Mouse (Mus musculus) right cerebral cortex, postnatal 10 days (tissue): ENCODE measurements around the gene Mctp2.

Source experiments
- DNase-seq, 2 experiments: peaks; one replicate each; pipeline ENCODE4 v3.0.0; 2021; ENCODE audit warnings: low spot score in 2 of 2

Gene Mctp2

DNA sequence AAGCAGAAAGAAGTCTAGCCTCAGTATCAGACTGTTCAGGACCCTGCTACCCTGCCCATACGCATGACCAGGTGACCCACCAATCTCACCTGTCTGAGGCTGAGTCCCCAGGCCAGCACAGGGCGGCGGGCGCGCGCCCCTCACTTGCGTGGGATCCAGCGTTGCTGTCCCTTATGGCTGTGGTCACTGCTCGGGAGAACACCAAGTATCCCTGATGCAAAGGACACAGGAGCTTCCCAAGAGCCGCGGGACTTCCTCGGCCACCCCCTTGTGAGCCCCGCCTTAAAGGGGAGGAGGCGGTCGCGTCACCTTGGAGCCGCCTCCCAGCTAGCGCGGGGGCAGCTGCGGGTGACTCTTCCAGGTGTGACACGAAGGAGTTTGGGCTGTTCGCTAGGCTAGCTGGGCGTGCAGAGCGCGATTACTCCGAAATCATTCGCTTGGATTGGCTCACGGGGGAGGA, at the start of gene Mctp2:
TSS of gene Mctp2 (minus strand) at position 227 of the 460 bp plus-strand sequence.
- peak; percentile 29 to 31 for DNase-seq

- no peak for DNase-seq
Observed at GRCm38 (mm10) chr7:72345901-72346300, 39.5 kb upstream of the Mctp2 start.

- no peak for DNase-seq
Observed at GRCm38 (mm10) chr7:72343751-72344150, 37.3 kb upstream of the Mctp2 start.

- no peak for DNase-seq
Observed at GRCm38 (mm10) chr7:72342822-72343221, 36.4 kb upstream of the Mctp2 start.

DNA sequence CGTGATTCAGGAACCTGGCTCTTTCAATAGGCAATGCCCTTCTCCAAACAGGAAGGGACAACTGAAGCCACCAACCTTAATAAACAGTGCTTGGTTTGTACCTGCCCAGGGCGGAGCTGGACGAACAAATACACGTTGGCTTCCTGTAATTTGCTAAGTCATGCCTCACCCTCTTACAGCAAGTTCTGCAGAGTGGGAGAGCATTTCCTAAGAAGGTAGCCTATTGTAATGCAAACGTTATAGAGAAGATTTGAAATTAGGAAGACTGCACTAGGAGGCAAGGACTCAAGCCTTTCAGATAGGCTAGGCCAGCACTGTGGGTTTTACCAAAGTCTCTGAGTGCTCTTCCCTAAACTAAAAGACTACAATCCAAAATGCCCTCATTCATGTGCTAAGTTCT, 19.6 kb upstream of the Mctp2 start:
- DNase-seq, result no peak

- no peak for DNase-seq
Observed at GRCm38 (mm10) chr7:72320906-72321305, 14.5 kb upstream of the Mctp2 start.

GRCm38 (mm10) chr7:72320441-72320840, 14.0 kb upstream of the Mctp2 start:
- no peak for DNase-seq

DNA sequence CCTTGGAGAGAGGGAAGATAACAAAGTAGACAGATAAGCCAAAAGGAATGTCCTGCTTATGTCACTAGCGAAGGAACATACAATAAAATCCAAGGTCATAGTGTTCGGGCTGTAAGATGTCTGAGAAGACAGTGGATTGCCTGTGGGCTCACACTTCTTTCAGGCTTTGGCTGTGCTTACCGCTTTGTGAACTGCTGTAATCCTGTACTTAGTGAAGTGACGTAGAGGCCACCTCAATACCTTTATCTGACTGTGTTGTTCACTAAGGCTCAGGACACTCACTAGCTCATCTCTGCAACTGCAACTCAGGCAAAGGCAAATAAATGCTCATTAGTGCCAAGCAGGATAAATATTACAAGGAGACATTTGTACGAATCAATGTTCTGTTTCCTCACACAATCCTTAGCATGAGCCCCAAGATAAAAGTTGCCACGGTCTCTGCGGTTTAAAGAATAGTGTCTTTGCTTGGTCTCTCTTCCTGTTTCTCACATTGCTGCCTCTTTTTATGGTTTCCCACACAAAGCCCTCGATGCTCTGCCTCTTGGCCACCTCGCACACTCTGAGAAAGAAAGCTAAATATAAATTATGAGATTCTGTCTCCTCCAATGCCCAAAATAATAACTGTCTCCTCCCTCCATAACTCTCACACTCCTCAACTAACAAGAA, 8.1 kb upstream of the Mctp2 start:
- no peak for DNase-seq

DNA sequence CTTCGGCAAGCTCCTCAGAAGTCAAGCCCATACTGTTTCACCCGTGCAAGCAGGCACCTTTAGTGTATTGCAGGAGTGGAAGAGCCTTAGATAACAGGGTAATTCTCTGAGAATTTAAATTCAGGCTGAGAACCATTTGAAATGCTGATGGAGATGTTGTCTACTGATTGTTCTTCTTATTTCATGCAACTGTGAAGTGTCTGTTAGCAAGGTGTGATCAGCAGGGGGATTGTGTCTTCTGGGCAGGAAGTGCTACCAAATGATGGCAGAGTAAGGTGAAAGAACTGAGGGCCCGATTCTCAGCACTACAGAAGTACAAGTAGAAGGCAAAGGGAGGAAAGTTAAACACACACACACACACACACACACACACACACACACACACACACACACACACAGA, 7.5 kb upstream of the Mctp2 start:
- no peak for DNase-seq

DNA sequence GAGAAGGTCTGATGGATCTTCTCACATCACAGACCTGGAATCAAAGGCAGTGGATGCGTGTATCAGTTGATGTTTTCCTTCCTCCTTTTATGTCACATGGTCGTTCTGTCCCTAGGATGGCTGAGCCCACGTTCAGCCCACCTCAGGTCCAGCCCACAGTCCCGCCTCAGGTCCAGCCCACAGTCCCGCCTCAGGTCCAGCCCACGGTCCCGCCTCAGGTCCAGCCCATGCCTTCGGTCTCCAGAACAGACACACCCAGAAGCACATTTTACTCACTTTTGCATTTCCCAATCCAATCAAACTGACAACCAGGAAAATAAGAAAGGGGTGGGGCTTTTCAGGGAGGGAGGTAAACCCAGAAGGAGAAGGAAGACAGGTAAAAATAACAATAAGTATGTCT, 5.2 kb upstream of the Mctp2 start:
- no peak for DNase-seq

- no peak for DNase-seq
Observed at GRCm38 (mm10) chr7:72308078-72308477, 1.7 kb upstream of the Mctp2 start.

DNA sequence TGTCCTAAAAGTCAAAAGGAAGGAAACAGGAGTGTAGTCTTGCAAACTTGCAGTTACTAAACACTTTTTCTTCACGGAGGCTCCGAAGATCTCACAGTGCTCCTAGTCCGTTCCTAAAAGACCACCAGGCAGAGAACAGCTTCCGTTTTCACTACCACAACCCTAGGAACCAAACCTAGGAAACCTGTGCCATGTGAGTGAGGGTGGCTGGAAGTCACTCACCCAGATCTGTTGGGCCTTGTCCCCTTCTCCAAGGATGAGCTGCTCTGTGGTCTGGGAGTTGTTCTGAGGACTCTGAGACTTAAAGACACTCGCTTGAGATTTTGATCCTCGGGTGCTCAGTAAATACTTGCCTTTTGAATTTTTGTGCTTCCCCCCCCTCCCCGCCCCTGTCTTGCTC, 439 bp upstream of the Mctp2 start:
- DNase-seq, result no peak

DNA sequence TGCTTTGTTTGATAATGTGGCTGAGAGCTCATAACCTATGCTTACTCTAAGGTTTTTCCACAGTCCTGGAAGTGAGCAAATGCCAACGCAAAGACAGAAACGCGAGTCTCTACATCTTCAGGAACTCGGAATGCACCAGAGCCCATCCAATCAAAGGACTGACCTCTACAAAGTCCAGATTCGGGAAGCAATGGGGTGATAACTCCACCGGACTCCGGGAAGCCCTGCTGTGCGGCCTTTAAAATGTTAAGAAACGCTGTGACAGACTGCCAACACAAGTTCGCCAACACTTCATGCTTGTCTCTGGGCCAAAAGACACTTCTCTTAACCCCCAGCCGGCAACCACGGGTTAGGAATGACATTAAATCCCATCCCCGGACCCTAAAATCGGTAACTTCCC, 437 bp downstream of the Mctp2 start:
- DNase-seq, result no peak

GRCm38 (mm10) chr7:72301667-72302066, 4.7 kb downstream of the Mctp2 start:
- DNase-seq, result no peak

DNA sequence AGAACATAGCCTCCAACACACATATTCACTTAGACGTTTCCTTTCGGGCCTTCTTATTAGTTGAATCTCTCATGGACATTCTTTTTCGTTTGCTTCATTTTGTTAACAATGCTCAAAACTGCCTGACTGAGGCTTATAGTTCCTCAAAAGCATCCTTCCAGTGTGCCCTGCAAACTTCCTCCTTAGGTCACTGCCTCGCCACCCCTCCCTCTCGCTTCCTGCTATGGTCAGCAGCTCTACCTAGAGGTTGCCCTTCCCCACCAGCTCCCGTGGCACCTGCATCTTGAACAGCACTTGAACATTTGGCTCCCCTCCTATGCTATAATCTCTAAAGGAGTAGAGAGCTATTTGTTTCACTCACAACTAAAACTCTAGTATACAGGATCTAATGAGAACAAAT, 6.7 kb downstream of the Mctp2 start:
- no peak for DNase-seq

DNA sequence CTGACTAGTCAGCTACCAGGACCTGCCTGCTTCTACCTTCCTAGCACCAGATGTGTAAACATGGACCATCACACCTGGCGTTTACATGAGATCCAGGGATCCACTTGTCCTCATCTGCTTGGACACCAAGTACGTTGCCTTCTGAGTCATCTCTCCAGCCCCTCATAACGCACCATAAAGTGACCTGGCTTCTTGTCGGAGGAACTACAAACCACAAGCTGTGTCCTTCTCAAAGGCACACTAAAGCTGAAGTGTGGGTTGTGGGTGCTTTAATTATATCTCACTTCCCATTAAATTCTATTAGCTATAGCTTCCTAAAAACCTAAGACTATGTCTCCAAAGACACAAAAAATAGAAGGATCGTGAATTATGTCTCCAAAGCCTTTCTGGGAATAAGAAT, 9.4 kb downstream of the Mctp2 start:
- no peak for DNase-seq

- DNase-seq, result no peak
Observed at GRCm38 (mm10) chr7:72296171-72296570, 10.2 kb downstream of the Mctp2 start.

- no peak for DNase-seq
Observed at GRCm38 (mm10) chr7:72294886-72295285, 11.5 kb downstream of the Mctp2 start.

DNA sequence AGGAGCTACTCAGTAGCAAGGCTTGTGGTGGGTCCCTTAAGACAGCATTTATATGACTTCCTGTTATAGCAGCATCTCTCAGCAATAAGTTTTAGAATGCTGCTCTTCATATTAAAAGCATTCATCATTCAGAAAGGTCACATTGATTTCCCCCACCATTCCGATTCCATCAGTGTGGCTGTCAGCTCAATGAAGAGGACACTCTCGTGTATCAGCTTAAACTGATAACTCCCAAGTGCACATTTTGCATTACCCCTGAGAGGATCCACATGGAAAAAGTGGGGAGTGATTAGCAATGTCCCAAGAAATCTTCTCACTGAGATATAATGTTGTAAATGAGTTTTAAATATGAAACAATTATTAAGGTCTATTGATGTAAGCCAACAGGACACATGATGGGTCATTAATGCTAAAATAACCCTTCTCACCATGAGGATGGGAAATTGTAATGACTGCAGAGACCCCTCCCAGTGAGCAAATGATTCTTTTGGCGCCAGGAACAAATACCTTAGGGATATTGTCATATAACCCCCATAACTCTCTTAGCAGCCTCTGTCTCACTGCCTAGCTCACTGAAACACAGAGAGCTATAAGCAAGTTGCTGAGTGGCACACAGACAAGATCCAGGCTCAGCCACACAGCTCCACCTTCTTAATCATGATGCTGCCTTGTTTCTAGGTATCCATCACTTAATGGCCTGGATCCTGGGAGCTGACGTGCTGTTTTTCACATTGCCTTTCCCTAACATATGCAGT, 12.4 kb downstream of the Mctp2 start:
- DNase-seq, result no peak

DNA sequence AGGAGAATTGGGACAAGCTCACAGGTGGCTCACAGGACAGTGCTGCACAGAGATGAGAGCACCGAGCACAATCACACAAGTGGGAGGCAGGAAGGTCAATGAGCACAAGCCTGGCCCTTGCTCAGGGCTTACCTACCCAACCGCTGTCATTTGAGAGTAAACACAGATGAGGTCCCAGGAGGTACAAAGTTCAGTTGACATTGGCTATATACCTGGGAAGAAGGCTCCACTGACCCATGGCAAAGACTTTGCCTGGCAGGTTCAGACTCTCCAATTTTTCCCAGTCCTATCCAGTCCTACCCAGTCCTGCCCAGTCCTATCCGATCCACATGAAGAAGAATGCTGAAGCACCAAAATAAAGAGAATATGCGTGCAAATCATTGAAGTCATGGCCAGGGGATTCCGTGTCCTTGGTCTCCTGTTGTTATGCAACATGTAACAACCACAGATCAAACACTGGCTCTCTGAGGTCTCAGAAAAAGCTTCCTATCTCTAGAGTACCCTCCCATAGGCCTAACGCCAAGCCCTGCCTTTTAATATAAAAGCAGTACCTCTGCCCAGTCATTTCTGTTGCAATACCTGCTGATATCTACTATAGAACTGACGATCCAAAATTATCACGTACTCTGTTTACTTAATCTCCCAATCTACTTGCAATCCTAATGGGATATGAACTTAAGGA, 14.0 kb downstream of the Mctp2 start:
- no peak for DNase-seq

GRCm38 (mm10) chr7:72280721-72281120, 25.7 kb downstream of the Mctp2 start:
- DNase-seq, result no peak

DNA sequence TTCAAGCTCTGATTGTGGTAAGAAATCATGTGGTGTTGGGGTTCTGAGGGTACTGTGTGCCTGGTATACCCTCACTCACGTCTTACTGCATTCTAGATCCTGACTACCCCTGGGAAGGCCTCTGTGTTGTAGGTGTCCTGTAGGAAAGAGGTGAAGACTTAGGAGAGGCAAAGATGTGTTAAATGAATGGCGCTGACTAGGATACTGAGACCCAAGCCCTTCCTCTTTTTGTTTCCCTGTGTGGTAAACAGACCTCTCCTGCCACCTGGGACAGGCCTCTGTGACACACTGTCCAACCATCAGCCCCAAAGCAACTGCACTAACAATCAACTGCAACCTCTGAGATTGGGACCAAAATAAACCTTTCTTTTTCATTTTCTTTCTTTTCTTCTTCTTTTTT, 28.0 kb downstream of the Mctp2 start:
- DNase-seq, result no peak

DNA sequence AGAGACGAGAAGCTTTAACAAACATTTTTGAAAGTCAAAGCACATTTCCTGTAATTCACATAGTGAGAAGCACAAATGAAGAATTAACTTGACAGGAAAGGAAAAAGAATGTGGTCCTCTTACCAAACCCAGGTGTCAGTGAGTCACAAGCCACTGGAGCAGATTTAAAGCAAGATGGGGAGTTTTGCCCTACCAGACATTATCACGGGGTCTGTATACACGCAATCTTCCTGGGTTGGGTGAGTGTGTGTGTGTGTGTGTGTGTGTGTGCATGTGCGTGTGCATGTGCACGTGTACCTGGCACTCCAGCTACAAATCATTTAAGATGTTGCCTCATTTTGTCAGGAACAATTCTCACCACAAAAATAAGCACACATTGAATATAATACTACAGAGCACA, 30.9 kb downstream of the Mctp2 start:
- no peak for DNase-seq
